Mouse (Mus musculus): Measurements from ENCODE around the gene Zfp746. TPM values are rescaled to one million over a fixed set of nuclear protein-coding genes. Genes with fewer than 3 reads are reported as not detected.

Zfp746 gene
- polyA plus RNA-seq, 1 experiment from 2014 or later = 13.9 TPM

DNA sequence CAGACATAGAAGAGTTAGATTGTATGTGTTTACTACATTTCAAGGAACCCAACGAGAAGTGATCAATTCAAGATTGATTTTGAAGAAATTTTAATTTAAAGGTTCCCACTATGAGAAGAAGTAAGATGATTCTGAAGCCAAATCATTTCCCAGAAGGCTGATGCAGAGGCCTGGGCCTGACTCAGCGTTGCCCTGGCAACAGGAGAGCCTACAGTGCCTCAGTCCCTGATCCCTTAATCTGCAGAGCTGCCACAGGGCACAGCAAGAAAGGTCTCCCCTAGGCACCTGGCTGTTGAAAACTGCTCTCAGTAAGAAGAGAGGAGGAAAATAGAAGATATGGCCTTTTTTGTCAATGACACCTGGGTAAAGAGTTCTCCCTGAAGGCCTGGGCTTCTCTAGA lies 66.4 kb downstream of the Zfp746 start:
- H3K4me3 ChIP-seq (ENCODE audit: inconsistent target) = no peak overlapping the region
- H3K27ac ChIP-seq = no peak overlapping the region
- WGBS (ENCODE audit: missing documents) = 92% methylated on average over 2 of the region's 2 CpGs
- H3K79me2 ChIP-seq (ENCODE audit: inconsistent target) = no peaks in the 10 kb centered on the region
- H3K36me3 ChIP-seq (ENCODE audit: inconsistent target) = 0 out of 2 replicates have a peak, but pooled peaks cover 2% of the 10 kb centered on the region

GRCm38 (mm10) chr6:48016841-48017240 lies 69.6 kb downstream of the Zfp746 start:
- 96% methylated on average over 9 of the region's 9 CpGs for WGBS (ENCODE audit: missing documents)
- H3K79me2 ChIP-seq (ENCODE audit: inconsistent target) = no peaks in the 10 kb centered on the region
- no peaks in the 10 kb centered on the region for H3K36me3 ChIP-seq (ENCODE audit: inconsistent target)
- H3K4me3 ChIP-seq (ENCODE audit: inconsistent target) = no peak overlapping the region
- no peak overlapping the region for H3K27ac ChIP-seq

DNA sequence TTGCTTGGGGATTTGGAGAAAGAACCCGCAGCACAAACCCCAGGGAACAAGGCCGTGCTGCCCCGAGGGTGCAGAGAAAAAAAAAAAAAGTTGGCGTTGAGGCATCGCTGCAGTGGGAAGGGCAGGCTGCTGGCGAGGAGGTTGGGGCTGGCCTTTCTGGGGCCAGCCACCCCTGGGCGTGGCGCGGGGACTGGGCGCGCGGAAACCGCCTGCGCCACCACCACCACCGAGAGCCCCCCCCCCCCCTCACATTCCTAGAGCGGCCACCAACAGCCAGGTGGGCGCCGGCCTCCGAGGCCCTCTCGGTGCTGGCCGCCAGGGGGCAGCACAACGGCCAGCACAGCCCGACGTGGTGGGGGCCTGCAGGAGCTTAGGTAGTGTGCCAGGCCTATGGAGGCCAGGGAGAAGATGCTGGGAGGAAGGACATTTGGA lies 70.3 kb downstream of the Zfp746 start:
- H3K36me3 ChIP-seq (ENCODE audit: inconsistent target) = no peaks in the 10 kb centered on the region
- 2% methylated on average over 20 of the region's 24 CpGs for WGBS (ENCODE audit: missing documents)
- no peaks in the 10 kb centered on the region for H3K79me2 ChIP-seq (ENCODE audit: inconsistent target)
- no peak overlapping the region for H3K27ac ChIP-seq
- no peak overlapping the region for H3K4me3 ChIP-seq (ENCODE audit: inconsistent target)

Other genes starting within 250 kb of the Zfp746 start
- gene Zfp282, start 209.4 kb downstream of the Zfp746 start, polyA plus RNA-seq (2018) = 5.5 to 7.3 TPM (median 6.7 TPM) in 3 replicates
- gene Zfp212, start 166.1 kb downstream of the Zfp746 start, polyA plus RNA-seq (2018) = 5.3 to 8.4 TPM (median 5.9 TPM) in 3 replicates
- 1.4 to 2.5 TPM (median 2.1 TPM) in 3 replicates for gene Zfp956, start 133.2 kb downstream of the Zfp746 start, polyA plus RNA-seq (2018)
- 6.4 to 12.6 TPM (median 11.2 TPM) in 3 replicates for gene Zfp777, start 37.7 kb downstream of the Zfp746 start, polyA plus RNA-seq (2018)